7 mouse cellular contexts compared by ENCODE assay signal in genomic region chr4:133423108-133423507, GRCm38 (mm10). TPM values are rescaled to one million over a fixed set of nuclear protein-coding genes. Genes with fewer than 3 reads are reported as not detected.
A peak's percentile ranks its signal among the peaks of the same experiment; 100 is the strongest.
DNase-seq lines count a peak whose midpoint lies in the region; ATAC-seq and TF ChIP-seq lines count a peak whose summit lies in the region.

No protein-coding gene starts in this region.

- ATAC-seq in erythroblast, adult 5-6 weeks (replicated peaks; ENCODE audit: low FRiP score, poor library complexity, severe bottlenecking): 0 out of 2 replicates have a peak, but pooled peaks have one; percentile 40
- peak; percentile 21; the same call in 1 of the 2 replicates for ATAC-seq in kidney, embryonic 14.5 days (ENCODE audit: low FRiP score, low TSS enrichment)

- H3K27me3 ChIP-seq in kidney, embryonic 14.5 days (ENCODE audit: control insufficient read depth, insufficient read depth, low read length): no peaks in the 10 kb centered on the region
- H3K27me3 ChIP-seq in small intestine, adult 2 months (ENCODE audit: control insufficient read depth, insufficient read depth, low read length): no peaks in the 10 kb centered on the region

- peaks cover 38% of the 10 kb centered on the region for H3K36me3 ChIP-seq in kidney, embryonic 14.5 days (ENCODE audit: control insufficient read depth, insufficient read depth, low read length)
- H3K36me3 ChIP-seq in small intestine, adult 2 months (ENCODE audit: control insufficient read depth, insufficient read depth, low read length): peaks cover 40% of the 10 kb centered on the region

- no peak overlapping the region for H3K4me3 ChIP-seq in kidney, embryonic 14.5 days (ENCODE audit: low read length)
- no peak overlapping the region for H3K4me3 ChIP-seq in small intestine, adult 2 months (ENCODE audit: low read depth, low read length)

- no peak for TF ChIP-seq POLR2A in small intestine, adult 2 months (IDR thresholded peaks at IDR 0.05; ENCODE audit: low read depth, low read length)

- no peak overlapping the region for H3K27ac ChIP-seq in kidney, embryonic 14.5 days (ENCODE audit: low read depth, low read length)
- H3K27ac ChIP-seq in small intestine, adult 2 months (ENCODE audit: insufficient read depth, low read depth, low read length): no peak overlapping the region

- H3K9me3 ChIP-seq in kidney, embryonic 14.5 days (ENCODE audit: control insufficient read depth, low read length): no peaks in the 10 kb centered on the region

- TF ChIP-seq CTCF in small intestine, adult 2 months (IDR thresholded peaks at IDR 0.05; ENCODE audit: extremely low read depth, insufficient read length, insufficient replicate concordance, low read depth, low read length): peak; percentile 80; the same call in 1 of the 2 replicates

- DNase-seq in ovary, postnatal 14 days (ENCODE audit: low spot score): peak; percentile 56
- no peak for DNase-seq in ovary, postnatal 10 days (ENCODE audit: low spot score)
- DNase-seq in adrenal gland, postnatal 14 days: peak; percentile 72
- peak; percentile 23 for DNase-seq in lung, postnatal 25 days (ENCODE audit: low spot score)

- H3K4me1 ChIP-seq in kidney, embryonic 14.5 days (ENCODE audit: control insufficient read depth, insufficient read depth, low read length): no peaks in the 10 kb centered on the region
- no peaks in the 10 kb centered on the region for H3K4me1 ChIP-seq in small intestine, adult 2 months (ENCODE audit: control insufficient read depth, insufficient read depth, insufficient read length, low read length)

- WGBS in kidney, embryonic 14.5 days: 58% methylated on average over 6 of the region's 6 CpGs
- 49% methylated on average over 6 of the region's 6 CpGs for WGBS in small intestine, adult 2 months

- no peak overlapping the region for H3K9ac ChIP-seq in kidney, embryonic 14.5 days (ENCODE audit: low read depth, low read length)

- no peak overlapping the region for H3K4me2 ChIP-seq in kidney, embryonic 14.5 days (replicated peaks; ENCODE audit: low read depth, low read length)

RNA-seq across cellular contexts. Expression of gene Slc9a1, which starts 53.6 kb away (rescaled TPM):
- 46.4 and 49.9 TPM in 2 replicates for total RNA-seq in adrenal gland, postnatal 14 days (2021)
- total RNA-seq in erythroblast, adult 5-6 weeks (2015; ENCODE audit: low replicate concordance): 6.5 and 9.8 TPM in 2 replicates
- total RNA-seq in erythroblast, adult 5-6 weeks (2017; ENCODE audit: low replicate concordance): 5.9 and 8.3 TPM in 2 replicates
- polyA plus RNA-seq in kidney, embryonic 14.5 days (2014; fragmentation: Nextera tagmentation; extraction: Ambion mirVana): 5.6 and 7.6 TPM in 2 replicates
- 35.4 and 46.3 TPM in 2 replicates for polyA plus RNA-seq in small intestine, adult 2 months (2012; rRNA removed)

RNA-seq across cellular contexts. Expression of gene Tent5b, which starts 56.8 kb away (rescaled TPM):
- 0.67 and 2.0 TPM in 2 replicates for total RNA-seq in adrenal gland, postnatal 14 days (2021)
- total RNA-seq in erythroblast, adult 5-6 weeks (2015; ENCODE audit: low replicate concordance): not detected in 2 replicates
- not detected in 2 replicates for total RNA-seq in erythroblast, adult 5-6 weeks (2017; ENCODE audit: low replicate concordance)
- polyA plus RNA-seq in kidney, embryonic 14.5 days (2014; fragmentation: Nextera tagmentation; extraction: Ambion mirVana): 0.35 and 0.94 TPM in 2 replicates
- polyA plus RNA-seq in small intestine, adult 2 months (2012; rRNA removed): 1.8 and 2.1 TPM in 2 replicates
